32 mouse cellular contexts compared by ENCODE assay signal in the genomic region with DNA sequence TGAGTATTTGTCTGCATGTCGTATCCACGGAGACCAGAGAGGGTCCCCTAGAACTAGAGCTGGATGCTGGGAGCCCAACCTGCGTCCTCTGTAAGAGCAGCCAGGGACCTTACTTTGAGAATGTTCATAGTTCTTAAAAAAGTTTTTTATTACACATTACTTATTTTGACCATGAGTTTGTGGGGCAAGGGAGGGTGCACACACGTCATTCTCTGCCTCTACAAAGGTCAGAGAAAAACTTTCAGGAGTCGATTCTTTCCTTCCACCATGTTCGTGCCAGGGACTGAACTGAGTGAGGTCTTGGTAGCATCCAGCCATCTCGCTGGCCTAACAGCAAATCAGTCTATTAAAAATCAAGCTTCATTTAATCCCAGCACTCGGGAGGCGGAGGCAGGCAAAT.
"Had no signal": no experiment of that assay in that cellular context is flagged by ENCODE, and none has a peak within 500 bp of the region (broad histone marks: within the 10 kb centered on the region; RNA-seq: fewer than 3 reads in every experiment).

No protein-coding gene starts in this region.

- H3K36me3 ChIP-seq: limb, embryonic 10.5 days; limb, embryonic 12.5 days; limb, embryonic 13.5 days; limb, embryonic 15.5 days; liver, embryonic 12.5 days; liver, embryonic 13.5 days; liver, embryonic 15.5 days; lung, embryonic 15.5 days; midbrain, embryonic 10.5 days; midbrain, embryonic 12.5 days; midbrain, embryonic 13.5 days; midbrain, embryonic 15.5 days; neural tube, embryonic 12.5 days; neural tube, embryonic 13.5 days had no signal

- H3K4me1 ChIP-seq: limb, embryonic 10.5 days; limb, embryonic 12.5 days; limb, embryonic 13.5 days; limb, embryonic 15.5 days; liver, embryonic 12.5 days; liver, embryonic 13.5 days; liver, embryonic 15.5 days; lung, embryonic 15.5 days; midbrain, embryonic 10.5 days; midbrain, embryonic 12.5 days; midbrain, embryonic 13.5 days; midbrain, embryonic 15.5 days; neural tube, embryonic 12.5 days; neural tube, embryonic 13.5 days had no signal

- H3K4me3 ChIP-seq: limb, embryonic 10.5 days; limb, embryonic 12.5 days; limb, embryonic 13.5 days; limb, embryonic 15.5 days; liver, embryonic 12.5 days; liver, embryonic 13.5 days; liver, embryonic 15.5 days; lung, embryonic 15.5 days; megakaryocyte, embryonic 14.5 days; midbrain, embryonic 10.5 days; midbrain, embryonic 12.5 days; midbrain, embryonic 13.5 days; midbrain, embryonic 15.5 days; myocyte; neural tube, embryonic 12.5 days; neural tube, embryonic 13.5 days had no signal

- H3K27me3 ChIP-seq: limb, embryonic 12.5 days; limb, embryonic 13.5 days; limb, embryonic 15.5 days; liver, embryonic 12.5 days; liver, embryonic 13.5 days; liver, embryonic 15.5 days; lung, embryonic 15.5 days; midbrain, embryonic 12.5 days; midbrain, embryonic 13.5 days; midbrain, embryonic 15.5 days; neural tube, embryonic 12.5 days; neural tube, embryonic 13.5 days had no signal

- H3K27ac ChIP-seq: limb, embryonic 10.5 days; limb, embryonic 12.5 days; limb, embryonic 13.5 days; limb, embryonic 15.5 days; liver, embryonic 12.5 days; liver, embryonic 13.5 days; liver, embryonic 14.5 days; liver, embryonic 15.5 days; lung, embryonic 15.5 days; macrophage; midbrain, embryonic 10.5 days; midbrain, embryonic 12.5 days; midbrain, embryonic 13.5 days; midbrain, embryonic 15.5 days; neural tube, embryonic 12.5 days; neural tube, embryonic 13.5 days had no signal

- H3K4me2 ChIP-seq: limb, embryonic 12.5 days; limb, embryonic 13.5 days; limb, embryonic 15.5 days; liver, embryonic 11.5 days; liver, embryonic 12.5 days; liver, embryonic 13.5 days; liver, embryonic 15.5 days; lung, embryonic 14.5 days; lung, embryonic 15.5 days; midbrain, embryonic 12.5 days; midbrain, embryonic 13.5 days; midbrain, embryonic 15.5 days; neural tube, embryonic 12.5 days; neural tube, embryonic 13.5 days had no signal

- DNase-seq: left cerebral cortex, postnatal 4 days; liver; liver, embryonic 13.5 days; liver, postnatal 0 days; lung, adult 18-20 months; lung, adult 2 months; lung, embryonic 14.5 days; lung, postnatal 10 days; lung, postnatal 14 days; lung, postnatal 36 days; lung, postnatal 4 days; midbrain, embryonic 14.5 days had no signal

- ATAC-seq: liver, embryonic 12.5 days; liver, postnatal 0 days; lung, postnatal 0 days; midbrain, embryonic 13.5 days; midbrain, embryonic 15.5 days; midbrain, embryonic 16.5 days had no signal

- H3K9ac ChIP-seq: limb, embryonic 12.5 days; limb, embryonic 13.5 days; limb, embryonic 15.5 days; liver, embryonic 12.5 days; liver, embryonic 13.5 days; liver, embryonic 14.5 days; liver, embryonic 15.5 days; liver, postnatal 0 days; lung, embryonic 14.5 days; lung, embryonic 15.5 days; midbrain, embryonic 12.5 days; midbrain, embryonic 13.5 days; midbrain, embryonic 15.5 days; neural tube, embryonic 12.5 days; neural tube, embryonic 13.5 days had no signal

- H3K9me3 ChIP-seq: limb, embryonic 10.5 days; limb, embryonic 12.5 days; limb, embryonic 13.5 days; limb, embryonic 15.5 days; liver, embryonic 12.5 days; liver, embryonic 13.5 days; liver, embryonic 15.5 days; lung, embryonic 15.5 days; midbrain, embryonic 10.5 days; midbrain, embryonic 12.5 days; midbrain, embryonic 13.5 days; midbrain, embryonic 15.5 days; neural tube, embryonic 12.5 days; neural tube, embryonic 13.5 days had no signal
